Mouse (Mus musculus) embryo, embryonic 9.5 days (tissue): ENCODE results near the gene Tbx20.
A peak's percentile ranks its signal among the peaks of the same experiment; 100 is the strongest.

ENCODE experiments used
- DNase-seq: peaks from one replicate; pipeline ENCODE4 v3.0.0-alpha.2; 2017; ENCODE audit errors: extremely low spot score

Tbx20 gene

GRCm38 (mm10) chr9:24774160-24774969, at the start of gene Tbx20:
Gene Tbx20 (minus strand): TSS chr9:24774303.
- DNase-seq = peak; percentile 85

GRCm38 (mm10) chr9:24818511-24818910, 44.4 kb upstream of the Tbx20 start:
- DNase-seq = no peak

- DNase-seq = no peak
Observed at GRCm38 (mm10) chr9:24812461-24812860, 38.4 kb upstream of the Tbx20 start.

- no peak for DNase-seq
Observed at GRCm38 (mm10) chr9:24792110-24792509, 18.0 kb upstream of the Tbx20 start.

DNA sequence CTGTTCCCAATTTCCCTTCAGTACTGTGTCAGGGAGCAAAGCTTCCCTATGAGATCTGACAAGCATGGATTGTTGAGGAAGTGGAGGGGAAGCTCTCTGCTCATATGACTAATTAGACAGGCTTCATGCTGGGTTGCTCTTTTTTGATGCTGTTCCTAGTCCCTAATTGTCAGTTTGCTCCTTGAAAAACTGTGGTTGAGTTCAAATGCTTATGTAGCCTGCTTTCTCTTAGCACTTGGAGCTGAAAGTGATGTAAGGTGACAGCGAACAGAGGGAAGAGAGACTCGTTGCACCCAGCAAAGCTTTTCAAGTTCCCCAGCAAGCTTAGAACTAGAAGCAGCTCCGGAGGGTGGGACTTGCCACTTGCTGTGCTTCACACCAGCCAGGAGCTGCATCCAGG, 15.3 kb upstream of the Tbx20 start:
- DNase-seq = no peak

- no peak for DNase-seq
Observed at GRCm38 (mm10) chr9:24782338-24782737, 8.2 kb upstream of the Tbx20 start.

DNA sequence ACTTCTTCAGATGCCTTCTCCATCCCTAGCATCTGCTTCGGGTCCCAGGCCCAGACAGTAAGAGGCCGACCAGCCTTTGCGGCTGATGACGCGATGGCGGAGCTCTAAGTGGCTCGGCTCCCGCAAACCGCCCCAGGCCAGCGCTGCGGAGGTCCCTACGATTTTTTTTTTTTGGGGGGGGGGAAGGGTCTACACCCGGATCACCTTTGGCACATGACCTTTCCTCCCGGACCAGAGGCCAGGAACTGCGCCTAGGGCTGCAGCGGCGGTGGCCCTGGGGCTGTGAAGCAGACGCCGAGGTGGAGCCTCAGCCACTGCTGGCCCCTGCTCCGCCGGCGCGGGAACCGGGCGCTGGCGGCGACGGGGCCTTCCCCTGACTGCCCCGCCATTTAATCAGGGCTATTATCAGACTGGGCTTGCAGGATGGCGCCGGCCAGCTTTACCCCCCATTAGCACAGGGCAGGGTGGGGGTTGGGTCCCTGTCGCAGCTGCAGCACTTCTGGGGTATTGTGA, 6.9 kb upstream of the Tbx20 start:
- DNase-seq = peak; percentile 67

DNA sequence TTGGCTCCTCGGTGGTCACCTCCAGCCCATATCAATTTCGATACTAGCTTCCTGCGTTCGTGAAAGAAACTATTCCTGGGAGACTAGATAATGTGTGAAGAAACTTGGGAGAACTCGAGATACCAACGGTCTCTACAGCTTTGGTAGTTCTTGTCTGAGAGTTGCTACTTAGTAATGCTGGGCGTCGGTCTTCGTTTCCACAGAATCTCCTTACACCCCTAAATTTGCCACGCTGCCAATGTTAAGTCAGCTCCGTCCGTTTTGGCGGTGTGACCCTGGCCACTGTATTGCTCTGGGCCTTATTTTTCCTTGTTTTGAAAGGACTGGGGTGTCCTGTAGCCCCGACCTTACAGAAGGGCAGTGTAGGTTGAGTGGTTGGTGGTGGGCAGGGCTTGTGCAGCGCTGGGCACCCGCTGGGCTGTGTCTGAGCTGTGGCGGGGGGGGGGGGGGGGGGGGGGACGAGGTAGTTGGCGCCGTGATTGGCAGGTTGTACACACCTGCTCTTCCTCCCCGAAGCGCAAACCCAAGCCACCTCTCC, 6.4 kb upstream of the Tbx20 start:
- peak; percentile 32 for DNase-seq

DNA sequence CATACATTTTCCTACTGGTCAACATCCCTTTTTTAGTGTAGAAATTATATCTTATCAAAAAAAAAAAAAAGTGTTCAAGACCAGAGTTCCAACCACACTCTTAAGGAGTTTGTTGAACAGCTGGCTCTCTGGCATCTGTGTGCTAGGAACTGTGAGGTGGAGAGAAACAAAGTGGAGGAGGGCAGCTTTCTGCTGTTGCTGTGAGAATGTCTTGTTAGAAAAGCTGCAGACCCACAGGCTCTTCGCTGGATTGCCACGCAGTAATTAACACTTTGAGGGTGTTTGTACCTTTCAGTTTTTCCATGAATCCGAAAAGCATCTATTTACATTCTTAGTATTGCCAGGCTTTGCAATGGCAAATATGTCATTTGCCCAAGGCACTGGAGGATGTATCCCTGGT, 5.9 kb upstream of the Tbx20 start:
- peak; percentile 16 for DNase-seq

- DNase-seq = peak; percentile 26
Observed at GRCm38 (mm10) chr9:24778571-24778970, 4.5 kb upstream of the Tbx20 start.

GRCm38 (mm10) chr9:24777961-24778360, 3.9 kb upstream of the Tbx20 start:
- peak; percentile 57 for DNase-seq

DNA sequence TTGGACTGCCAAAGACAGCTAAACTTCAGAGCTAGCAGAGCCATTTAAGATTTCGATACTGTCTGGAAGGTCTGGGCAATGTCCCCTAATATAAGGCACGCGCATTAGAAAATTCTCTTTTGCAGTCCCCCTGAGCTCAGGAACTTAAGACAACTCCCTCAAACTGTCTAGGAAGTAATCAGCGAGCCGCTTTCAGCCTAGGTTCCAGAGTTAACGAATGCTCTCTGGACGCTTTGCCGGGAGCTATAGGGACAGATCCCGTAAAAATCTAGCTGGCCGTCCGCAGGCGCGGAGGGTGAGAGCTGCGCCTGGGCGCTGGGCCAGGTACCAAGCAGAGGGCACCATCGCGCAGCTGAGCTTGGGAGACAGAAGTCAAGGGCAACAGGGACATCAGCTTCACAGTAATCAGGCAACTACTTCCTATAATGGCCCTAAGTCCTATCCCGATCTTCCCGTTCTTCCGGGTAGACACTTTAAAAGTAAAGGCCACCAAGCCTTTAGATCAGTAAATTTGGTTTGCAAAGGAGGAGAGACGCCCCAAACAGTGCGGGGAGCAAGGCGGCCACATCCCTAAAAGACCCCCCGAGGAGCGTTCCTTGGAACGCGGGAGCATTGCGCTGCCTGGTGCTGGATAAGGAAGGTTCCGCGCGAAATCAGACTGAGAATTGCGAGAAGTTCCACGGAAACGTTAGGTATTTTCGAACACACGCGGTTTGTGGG, 3.2 kb upstream of the Tbx20 start:
- peak; percentile 37 for DNase-seq

- peak; percentile 62 for DNase-seq
Observed at GRCm38 (mm10) chr9:24776487-24776886, 2.4 kb upstream of the Tbx20 start.

DNA sequence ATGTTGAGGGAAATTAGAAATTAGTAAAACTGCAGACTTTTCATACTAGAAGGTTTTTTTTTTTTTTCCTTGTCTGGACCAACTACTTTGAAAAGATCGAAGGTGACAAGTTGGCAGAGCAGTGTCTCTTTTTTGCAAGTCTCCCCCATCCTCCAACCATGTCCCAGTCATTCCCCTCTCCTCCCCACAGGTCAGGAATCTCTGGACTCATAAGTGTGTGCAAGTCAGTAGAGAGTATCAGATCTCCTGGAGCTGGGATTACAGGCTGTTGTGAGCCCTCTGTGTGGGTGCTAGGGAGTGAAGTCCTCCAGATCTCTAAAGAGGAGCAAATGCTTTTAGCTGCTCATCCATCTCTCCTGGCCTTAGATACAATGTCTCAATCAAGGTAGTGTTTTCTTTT, 1.5 kb upstream of the Tbx20 start:
- peak; percentile 30 for DNase-seq

DNA sequence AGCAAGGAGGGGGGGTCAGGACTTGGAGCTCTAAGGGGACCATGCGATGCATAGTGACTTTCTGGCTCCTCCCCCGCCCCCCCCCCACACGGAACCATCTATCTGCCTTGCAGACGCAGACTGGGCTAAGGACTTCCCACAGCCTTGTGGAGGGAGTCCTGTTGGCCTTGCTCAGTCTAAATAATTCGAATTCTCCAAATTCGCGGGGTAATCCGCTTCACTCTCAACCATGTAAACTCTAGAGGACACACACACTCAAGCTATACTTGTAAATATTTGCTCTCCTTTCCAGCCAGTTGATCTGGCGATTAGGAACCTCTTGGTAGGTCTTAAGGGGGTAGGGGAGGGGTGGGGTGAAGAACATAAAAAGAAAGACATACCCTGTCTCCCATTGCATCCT, 898 bp upstream of the Tbx20 start:
- DNase-seq = peak; percentile 4

GRCm38 (mm10) chr9:24773669-24774068, 434 bp downstream of the Tbx20 start:
- DNase-seq = no peak

- no peak for DNase-seq
Observed at GRCm38 (mm10) chr9:24773171-24773570, 932 bp downstream of the Tbx20 start.

DNA sequence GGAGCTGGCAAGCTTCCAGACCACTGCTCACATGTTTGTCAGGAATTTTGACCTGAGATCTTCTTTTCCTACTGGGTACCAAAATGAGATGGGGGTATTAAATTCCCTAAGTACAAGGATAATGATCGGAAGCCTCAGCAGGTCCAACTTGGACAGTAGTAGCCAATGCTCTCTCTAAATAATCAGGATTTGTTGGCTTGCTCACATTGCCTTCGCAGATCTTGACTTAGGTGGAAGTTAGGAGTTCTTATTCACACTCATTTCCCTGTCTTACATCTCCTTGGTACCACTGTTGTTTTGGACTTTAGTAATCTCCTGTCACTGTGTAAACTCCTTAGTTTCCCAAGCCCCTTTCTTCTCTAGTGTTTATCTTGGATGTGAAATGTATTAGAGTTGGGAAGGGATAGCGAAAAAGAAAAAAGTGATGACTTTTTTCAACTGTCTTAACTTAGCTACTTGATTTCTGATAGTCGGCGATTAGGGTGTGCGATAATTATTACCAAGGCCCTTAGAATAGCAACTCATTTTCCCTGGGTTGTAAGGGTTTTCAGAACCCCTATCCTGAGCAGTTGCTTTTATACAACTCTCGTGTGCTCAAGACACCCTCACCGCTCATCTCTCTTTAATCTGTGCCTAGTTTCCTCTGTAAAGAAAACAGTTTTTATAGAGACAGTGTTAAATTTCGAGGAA, 1.5 kb downstream of the Tbx20 start:
- peak; percentile 32 for DNase-seq

DNA sequence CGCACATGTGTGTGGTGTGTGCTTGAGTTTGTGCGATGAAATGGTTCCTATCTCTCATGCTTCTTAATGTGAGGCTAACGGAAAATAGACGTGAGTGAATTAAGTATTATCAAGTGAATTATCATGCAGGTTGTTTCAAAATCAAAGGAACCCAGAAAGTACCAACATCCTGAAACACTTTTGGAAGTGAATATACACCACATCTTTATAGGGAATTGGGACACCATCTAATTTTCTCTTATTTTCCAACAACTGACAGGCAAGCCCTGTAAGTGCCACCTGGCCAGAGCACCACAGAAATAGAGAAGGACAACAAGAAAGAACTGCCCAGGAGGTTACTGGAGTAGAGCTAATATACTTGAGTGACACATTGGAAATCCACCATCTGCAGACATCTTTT, 2.4 kb downstream of the Tbx20 start:
- no peak for DNase-seq

GRCm38 (mm10) chr9:24770941-24771405, 3.1 kb downstream of the Tbx20 start:
- peak; percentile 44 for DNase-seq

DNA sequence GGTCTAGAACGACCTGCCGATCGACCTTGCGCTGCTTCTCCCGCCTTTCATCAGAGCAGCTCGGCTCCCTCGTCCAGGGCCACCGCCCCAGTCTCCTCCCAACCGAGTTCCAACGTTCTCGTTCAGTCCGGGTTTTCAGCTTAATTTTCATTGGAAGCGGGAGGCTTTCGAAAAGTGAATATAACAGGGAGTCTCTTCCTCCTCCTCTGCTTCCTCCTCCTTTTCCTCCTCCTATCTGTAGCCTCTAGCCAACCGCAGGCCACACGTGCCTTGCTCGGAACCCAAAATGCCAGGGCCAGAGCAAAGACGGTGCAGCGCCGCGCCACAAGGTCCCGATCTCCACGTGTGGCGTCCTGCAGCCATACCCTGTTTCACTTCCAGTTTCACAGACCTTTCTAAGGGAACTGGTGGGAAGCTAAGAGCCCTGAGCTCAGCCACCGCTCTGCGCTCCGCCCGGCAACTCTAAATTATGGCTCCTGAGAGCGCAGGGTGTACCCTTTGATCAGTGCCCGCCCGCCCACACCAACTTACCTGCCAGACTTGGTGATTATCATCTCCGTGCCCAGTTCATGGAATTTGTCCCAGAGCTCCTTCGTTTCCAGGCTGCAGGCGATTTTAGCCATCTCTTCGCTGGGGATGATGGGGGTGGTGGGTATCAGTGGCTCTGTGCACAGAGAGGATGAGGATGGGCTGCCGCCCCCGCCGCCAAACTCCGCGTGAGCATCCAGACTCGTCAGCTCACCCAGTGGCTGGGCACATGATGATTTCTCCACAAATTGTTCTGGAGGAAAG, 3.8 kb downstream of the Tbx20 start:
- DNase-seq = peak; percentile 54
